Mouse (Mus musculus): Measurements from ENCODE around the gene Slc19a2. TPM values are rescaled to one million over a fixed set of nuclear protein-coding genes. Genes with fewer than 3 reads are reported as not detected.
A peak's percentile ranks its signal among the peaks of the same experiment; 100 is the strongest.

Slc19a2 gene
- polyA plus RNA-seq, 1 experiment = not detected

GRCm38 (mm10) chr1:164301949-164302348, 53.1 kb downstream of the Slc19a2 start:
- H3K4me1 ChIP-seq (ENCODE audit: control insufficient read depth, insufficient read depth, low read length) = peaks cover 5% of the 10 kb centered on the region; the same call in 1 of the 2 replicates
- no peak overlapping the region for H3K27ac ChIP-seq (ENCODE audit: insufficient read depth, low read depth, low read length)
- TF ChIP-seq CTCF (IDR thresholded peaks at IDR 0.05; ENCODE audit: insufficient read depth, low read depth, low read length) = no peak
- TF ChIP-seq POLR2A (IDR thresholded peaks at IDR 0.05; ENCODE audit: insufficient read depth, low read depth, low read length) = no peak
- H3K4me3 ChIP-seq (ENCODE audit: insufficient read depth, low read depth, low read length) = no peak overlapping the region
- 94% methylated on average over 4 of the region's 4 CpGs for WGBS

DNA sequence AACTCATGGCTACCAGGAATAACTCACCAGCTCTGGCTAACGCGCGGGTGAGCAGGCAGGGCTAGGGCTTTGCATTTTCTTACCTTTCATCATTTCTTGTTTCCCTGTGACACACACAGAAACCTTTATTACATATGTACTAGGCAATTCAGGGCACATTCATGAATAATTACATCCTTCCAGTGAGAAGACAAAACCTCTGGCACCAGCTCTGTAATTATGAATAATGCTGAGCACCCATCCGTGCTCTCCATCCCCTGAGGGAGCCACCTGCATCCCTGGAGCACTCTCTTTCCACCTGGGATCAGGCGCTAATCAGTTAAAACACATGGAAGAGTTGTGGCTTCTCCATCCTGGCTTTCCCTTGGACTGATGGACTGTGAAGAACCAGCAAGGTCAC, 55.0 kb downstream of the Slc19a2 start, which contains the start of gene Nme7:
TSS of gene Nme7 (plus strand) at position 301 of the 400 bp plus-strand sequence.
- Histone ChIP-seq H3K4me3 (ENCODE audit: insufficient read depth, low read depth, low read length) (no peak within 1 kb of the TSS), H3K4me1 (ENCODE audit: control insufficient read depth, insufficient read depth, low read length) (peaks cover 5% of the 10 kb centered on the region; the same call in 1 of the 2 replicates), H3K27ac (ENCODE audit: insufficient read depth, low read depth, low read length) (no peak within 1 kb of the TSS)
- 34% methylated on average over 5 of the region's 5 CpGs for WGBS
- TF ChIP-seq POLR2A (IDR thresholded peaks at IDR 0.05; ENCODE audit: insufficient read depth, low read depth, low read length) (no peak), CTCF (IDR thresholded peaks at IDR 0.05; ENCODE audit: insufficient read depth, low read depth, low read length) (no peak)

DNA sequence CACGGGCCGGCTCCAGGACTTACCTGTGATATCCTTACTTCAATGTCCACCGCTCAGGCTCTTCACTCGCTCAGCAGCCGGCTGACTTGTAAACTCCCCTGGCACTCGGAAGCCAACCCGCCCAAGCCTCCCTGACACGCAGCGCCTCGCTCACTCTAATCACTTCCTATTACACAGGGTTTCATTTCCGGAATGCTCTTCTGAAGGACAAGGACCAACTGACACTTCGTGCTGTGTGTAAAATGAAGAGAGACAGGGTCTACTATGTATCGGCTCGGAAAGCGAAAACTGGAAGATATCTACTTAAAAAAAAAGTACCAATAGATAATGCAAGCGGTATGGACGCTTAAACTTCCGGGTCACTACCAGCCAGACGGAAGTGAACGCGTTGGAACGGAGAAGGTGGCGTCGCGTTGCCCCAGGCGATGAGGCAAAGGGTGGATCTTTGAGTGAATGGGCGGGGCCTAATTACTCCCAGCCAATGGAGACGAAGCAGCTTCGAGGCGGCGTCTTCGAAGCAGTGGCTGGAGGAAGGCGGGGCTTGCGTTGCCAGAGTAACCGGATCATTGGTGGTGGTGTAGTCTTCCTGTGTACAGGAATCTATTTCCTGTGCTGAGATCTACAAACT, 58.4 kb downstream of the Slc19a2 start, which contains the start of gene Blzf1:
TSS of gene Blzf1 (minus strand) at position 366 of the 628 bp plus-strand sequence.
- H3K27ac ChIP-seq (ENCODE audit: insufficient read depth, low read depth, low read length) = peak within 1 kb of the TSS; percentile 56; the same call in 1 of the 2 replicates
- WGBS = under 1% methylated on average over 35 of the region's 35 CpGs

DNA sequence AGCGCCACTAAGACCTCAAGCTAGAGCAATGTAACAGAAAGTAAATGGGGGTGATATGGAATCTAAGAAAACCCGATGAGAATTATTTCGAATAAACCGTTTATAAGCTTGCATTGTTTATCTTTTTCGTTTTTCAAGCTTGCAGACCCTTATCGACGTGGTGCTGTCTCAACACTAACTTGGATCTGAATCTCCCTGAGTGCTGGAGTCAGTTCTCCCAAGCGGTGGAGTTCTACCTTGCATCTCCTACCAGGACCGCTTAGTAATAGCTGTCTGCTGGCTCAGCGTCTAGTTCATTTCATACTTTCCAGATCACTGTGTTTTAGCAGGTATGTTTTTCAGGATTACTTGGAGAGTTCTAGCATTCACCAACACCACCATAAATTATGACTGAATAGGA, 59.1 kb downstream of the Slc19a2 start:
- WGBS = 4% methylated on average over 10 of the region's 10 CpGs
- no peak overlapping the region for H3K27ac ChIP-seq (ENCODE audit: insufficient read depth, low read depth, low read length)
- peaks cover 5% of the 10 kb centered on the region; the same call in 1 of the 2 replicates for H3K4me1 ChIP-seq (ENCODE audit: control insufficient read depth, insufficient read depth, low read length)
- TF ChIP-seq POLR2A (IDR thresholded peaks at IDR 0.05; ENCODE audit: insufficient read depth, low read depth, low read length) = no peak
- TF ChIP-seq CTCF (IDR thresholded peaks at IDR 0.05; ENCODE audit: insufficient read depth, low read depth, low read length) = no peak
- peak overlapping the region; percentile 59 for H3K4me3 ChIP-seq (ENCODE audit: insufficient read depth, low read depth, low read length)

More for the DNA sequence above, 58.4 kb downstream of the Slc19a2 start, which contains the start of gene Blzf1:
- TF ChIP-seq POLR2A (IDR thresholded peaks at IDR 0.05; ENCODE audit: insufficient read depth, low read depth, low read length) = no peak
- no peak for TF ChIP-seq CTCF (IDR thresholded peaks at IDR 0.05; ENCODE audit: insufficient read depth, low read depth, low read length)
- H3K4me3 ChIP-seq (ENCODE audit: insufficient read depth, low read depth, low read length) = peak within 1 kb of the TSS; percentile 85
- peaks cover 5% of the 10 kb centered on the region; the same call in 1 of the 2 replicates for H3K4me1 ChIP-seq (ENCODE audit: control insufficient read depth, insufficient read depth, low read length)

DNA sequence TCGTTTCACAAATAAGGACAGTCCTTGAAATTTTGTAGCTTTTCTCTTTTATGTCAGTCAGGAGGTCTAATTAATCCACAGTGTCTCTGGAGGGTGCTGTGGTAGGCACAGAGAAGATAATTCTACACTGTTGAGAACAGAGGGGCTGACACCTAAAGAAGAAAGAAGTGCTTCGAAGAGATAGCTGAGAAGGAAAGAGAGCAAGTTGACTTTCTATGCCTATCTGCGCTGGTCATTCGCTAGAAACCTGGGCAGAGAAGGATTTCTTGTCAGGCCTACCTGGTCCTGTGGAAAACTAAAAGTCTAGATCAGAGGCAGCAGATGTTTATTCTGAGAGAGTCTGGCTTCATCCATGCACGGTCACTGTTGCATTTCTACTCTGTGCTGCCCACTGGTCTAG, 65.2 kb downstream of the Slc19a2 start:
- no peak overlapping the region for H3K27ac ChIP-seq (ENCODE audit: insufficient read depth, low read depth, low read length)
- no peak for TF ChIP-seq POLR2A (IDR thresholded peaks at IDR 0.05; ENCODE audit: insufficient read depth, low read depth, low read length)
- no peak for TF ChIP-seq CTCF (IDR thresholded peaks at IDR 0.05; ENCODE audit: insufficient read depth, low read depth, low read length)
- H3K4me1 ChIP-seq (ENCODE audit: control insufficient read depth, insufficient read depth, low read length) = no peaks in the 10 kb centered on the region
- WGBS = 85% methylated on average over 5 of the region's 5 CpGs
- no peak overlapping the region for H3K4me3 ChIP-seq (ENCODE audit: insufficient read depth, low read depth, low read length)

Other genes with a start within 250 kb of the Slc19a2 start
- not detected in 2 replicates for gene Sele, start 200.8 kb upstream of the Slc19a2 start, polyA plus RNA-seq (2012; ENCODE audit: insufficient read depth, insufficient read length, low replicate concordance, missing spikeins)
- gene Sell, start 187.1 kb upstream of the Slc19a2 start, polyA plus RNA-seq (2012; ENCODE audit: insufficient read depth, insufficient read length, low replicate concordance, missing spikeins) = not detected in 2 replicates
- not detected in 2 replicates for gene Selp, start 133.8 kb upstream of the Slc19a2 start, polyA plus RNA-seq (2012; ENCODE audit: insufficient read depth, insufficient read length, low replicate concordance, missing spikeins)
- not detected in 2 replicates for gene F5, start 97.2 kb upstream of the Slc19a2 start, polyA plus RNA-seq (2012; ENCODE audit: insufficient read depth, insufficient read length, low replicate concordance, missing spikeins)
- not detected in 2 replicates for gene Ccdc181, start 26.5 kb downstream of the Slc19a2 start, polyA plus RNA-seq (2012; ENCODE audit: insufficient read depth, insufficient read length, low replicate concordance, missing spikeins)
- not detected in 2 replicates for gene Nme7, start 55.1 kb downstream of the Slc19a2 start, polyA plus RNA-seq (2012; ENCODE audit: insufficient read depth, insufficient read length, low replicate concordance, missing spikeins)
- not detected in 2 replicates for gene Blzf1, start 58.4 kb downstream of the Slc19a2 start, polyA plus RNA-seq (2012; ENCODE audit: insufficient read depth, insufficient read length, low replicate concordance, missing spikeins)
- 868 and 1,072 TPM in 2 replicates for gene Atp1b1, start 209.3 kb downstream of the Slc19a2 start, polyA plus RNA-seq (2012; ENCODE audit: insufficient read depth, insufficient read length, low replicate concordance, missing spikeins)